Mouse (Mus musculus) adrenal gland, postnatal 36 days (tissue): ENCODE measurements around the gene Xrra1. TPM values are rescaled to one million over a fixed set of nuclear protein-coding genes. Genes with fewer than 3 reads are reported as not detected.
"Not testable (repeated sequence)": the region's sequence is repeated elsewhere in the genome, so short reads cannot be mapped to it uniquely, and the experiment has no call there.

ENCODE experiments used
- DNase-seq, 2 experiments: peaks; one replicate each; pipeline ENCODE4 v3.0.0; 2021; ENCODE audit warnings: mixed read lengths in 1 of 2
- long read RNA-seq, 2 experiments: library from polyadenylated mRNA; stranded (forward); transcript quantifications; one replicate each; pipeline ENCODE4 v2.0.0; 2021; ENCODE audit warnings: borderline sequencing depth in 2 of 2
- total RNA-seq, 2 experiments: library from RNA; stranded (reverse); gene quantifications; 2 replicates each; pipeline ENCODE4 v1.2.3; 2021

Gene Xrra1
- 1 to 10 TPM in 1 of 2 experiments, under 1 TPM in 1; 0.33 to 5.5 TPM for total RNA-seq
- long read RNA-seq, experiment 1, partial matches to known transcripts, result 9 of 17 reads
- long read RNA-seq, experiment 1, other reads (novel, unspliced or antisense), result 8 of 17 reads
- long read RNA-seq, experiment 2, partial matches to known transcripts, result 2 of 2 reads
- long read RNA-seq, experiment 2, other reads (novel, unspliced or antisense), result 0 of 2 reads

DNA sequence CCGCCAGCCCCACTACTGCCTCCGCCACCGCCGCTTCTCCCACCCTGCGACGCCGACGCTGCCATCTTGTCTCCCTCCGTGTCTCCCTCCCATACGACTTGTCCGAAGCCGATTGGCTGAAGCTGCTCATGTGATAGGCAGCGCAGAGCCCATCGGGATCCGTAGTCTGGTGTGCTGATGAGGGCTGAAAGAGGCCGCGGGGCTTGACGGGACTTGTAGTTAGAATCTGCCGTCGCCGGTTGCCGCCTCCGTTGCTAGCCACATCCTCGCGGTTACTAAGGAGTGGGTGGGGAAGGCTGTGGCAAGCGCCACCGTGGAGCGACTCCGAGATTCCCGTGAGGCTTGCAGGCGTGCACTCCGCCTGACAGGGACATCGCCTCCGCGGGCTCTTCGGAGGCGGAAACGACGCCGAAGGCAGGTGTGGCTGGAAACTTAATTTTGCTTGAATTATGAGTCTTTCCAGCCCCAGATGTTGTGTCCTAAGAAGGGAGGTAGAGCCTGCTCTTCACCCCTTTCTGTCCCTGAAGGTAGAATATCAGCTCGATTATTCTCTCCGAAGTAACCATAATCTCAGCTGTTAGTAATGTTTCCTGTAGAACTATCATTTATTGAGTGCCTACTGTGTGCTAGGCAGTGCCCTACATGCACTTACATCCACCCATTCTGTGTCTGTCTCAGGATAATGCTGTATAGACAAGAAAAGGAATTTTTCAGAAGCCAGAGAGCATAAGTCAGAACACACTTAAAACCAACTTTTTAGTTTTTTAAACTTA lies at the start of gene Xrra1:
Gene Xrra1, plus strand, starts transcription at position 304 of the 773 bp plus-strand sequence.
- peak; percentile 97 to 98 for DNase-seq

DNA sequence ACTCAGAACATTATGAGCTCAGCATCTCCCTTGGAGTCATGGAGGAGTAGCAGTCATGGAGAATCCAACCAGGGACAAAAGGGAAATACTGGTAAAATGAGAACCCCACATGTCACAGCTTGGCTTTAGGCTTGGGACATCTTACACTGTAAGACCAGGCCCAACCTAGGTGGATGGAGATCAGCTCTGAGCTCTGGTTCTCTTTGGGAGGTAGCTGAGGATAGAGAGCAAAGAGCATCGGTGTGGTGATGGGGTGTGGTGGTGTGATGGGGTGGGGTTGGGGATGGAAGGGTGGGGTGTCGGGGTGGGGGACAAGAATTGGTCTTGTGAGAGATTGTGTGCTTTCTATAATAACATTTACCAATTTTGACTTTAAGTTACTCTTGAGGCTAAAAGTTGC lies 48.1 kb upstream of the Xrra1 start:
- DNase-seq, result no peak

DNA sequence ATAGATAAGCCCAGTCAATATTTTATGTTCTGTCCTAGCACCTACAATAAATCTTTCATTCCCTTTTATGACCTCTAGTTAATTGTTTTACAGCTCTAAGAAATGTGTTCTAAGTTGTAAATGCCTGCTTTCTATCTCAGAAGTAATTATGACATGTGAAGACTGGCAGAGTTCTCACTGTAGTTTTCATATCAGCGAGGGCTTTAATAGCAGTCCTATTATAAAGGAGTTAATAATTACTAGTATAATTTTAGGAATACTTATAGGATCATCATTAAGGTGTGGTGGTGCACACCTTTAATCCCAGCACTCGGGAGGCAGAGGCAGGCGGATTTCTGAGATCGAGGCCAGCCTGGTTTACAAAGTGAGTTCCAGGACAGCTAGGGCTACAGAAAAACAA lies 47.3 kb upstream of the Xrra1 start:
- no peak for DNase-seq

DNA sequence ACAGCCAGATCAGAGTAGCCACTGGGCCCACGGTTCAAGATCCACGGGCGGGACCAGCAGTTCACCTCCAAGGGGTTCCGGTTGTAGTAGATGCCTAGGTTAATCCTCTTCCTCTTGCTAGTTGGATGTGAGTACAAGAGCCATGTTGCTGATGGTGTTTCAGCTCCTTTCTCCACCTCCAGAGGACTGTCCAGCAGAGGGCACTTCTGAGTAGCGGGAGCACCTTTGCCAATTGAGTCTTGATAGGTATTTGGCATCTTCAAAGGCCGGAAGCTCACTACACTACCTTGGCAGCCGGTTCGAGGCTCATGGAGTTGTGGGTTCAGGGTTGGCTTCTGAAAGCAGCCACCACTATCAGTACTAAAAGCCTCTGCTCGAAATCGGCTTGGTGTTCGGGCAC lies 45.5 kb upstream of the Xrra1 start:
- peak; percentile 67 to 68 for DNase-seq

DNA sequence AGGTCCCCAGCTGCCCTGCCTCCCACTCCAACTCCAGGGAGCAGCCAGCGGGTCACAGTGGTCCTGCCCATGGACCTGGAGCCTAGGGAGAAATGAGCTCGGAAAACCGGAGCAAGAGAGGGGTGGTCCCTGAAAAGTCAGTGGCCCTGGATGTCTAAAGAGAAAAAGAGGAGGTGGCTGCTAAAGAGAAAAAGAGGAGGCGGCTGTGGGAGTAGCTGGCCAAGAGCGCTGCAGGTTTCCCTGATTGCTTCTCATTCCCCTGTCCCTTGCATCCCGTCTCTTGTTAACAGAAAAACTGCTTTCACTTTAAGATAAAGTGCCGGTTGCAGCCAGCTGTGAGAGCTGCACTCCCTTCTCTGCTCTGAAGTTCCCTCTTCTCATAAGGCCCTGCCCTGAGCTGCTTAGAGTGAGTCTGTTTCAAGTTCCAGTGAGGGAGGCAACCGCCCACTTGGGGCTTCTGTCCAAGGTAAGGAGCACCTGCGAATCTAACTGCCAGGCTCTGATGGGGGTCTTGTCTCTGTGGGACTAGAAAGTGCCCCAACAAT lies 40.7 kb upstream of the Xrra1 start:
- not testable (repeated sequence) for DNase-seq

DNA sequence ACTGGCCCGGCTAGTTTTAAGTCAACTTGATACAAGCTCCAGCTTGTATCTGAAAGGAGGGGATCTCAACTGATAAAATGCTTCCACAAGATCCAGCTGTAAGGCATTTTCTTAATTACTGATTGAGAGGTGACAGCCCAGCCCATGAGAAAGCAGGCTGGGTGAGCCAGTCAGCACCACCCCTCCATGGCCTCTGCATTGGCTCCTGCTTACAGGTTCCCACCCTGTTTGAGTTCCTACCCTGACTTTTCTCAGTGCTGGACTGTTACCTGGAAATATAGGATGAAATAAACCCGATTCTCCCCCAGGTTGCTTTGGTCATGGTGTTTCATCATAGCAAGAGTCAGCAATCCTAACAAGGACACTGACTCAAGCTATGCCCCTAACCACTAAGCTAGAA lies 37.0 kb upstream of the Xrra1 start:
- no peak for DNase-seq

DNA sequence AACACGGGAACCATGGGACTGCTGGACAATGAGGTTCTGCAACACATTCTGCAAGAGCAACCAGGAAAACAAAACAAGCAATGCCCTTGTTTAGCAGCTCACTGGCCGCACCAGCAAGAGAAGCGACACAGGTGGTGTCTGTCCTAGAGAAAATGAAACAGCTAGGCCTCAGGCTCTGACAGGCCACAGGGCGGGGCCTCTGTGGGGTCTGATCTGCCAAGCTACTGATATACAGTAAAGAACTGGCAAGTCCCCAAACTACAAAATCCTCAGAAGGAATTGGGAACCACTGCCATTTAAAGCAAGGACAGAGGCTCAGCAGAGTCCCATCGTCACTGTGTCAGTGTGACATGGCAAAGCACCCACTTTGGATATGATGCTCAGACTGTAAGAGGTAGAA lies 36.5 kb upstream of the Xrra1 start:
- no peak for DNase-seq

DNA sequence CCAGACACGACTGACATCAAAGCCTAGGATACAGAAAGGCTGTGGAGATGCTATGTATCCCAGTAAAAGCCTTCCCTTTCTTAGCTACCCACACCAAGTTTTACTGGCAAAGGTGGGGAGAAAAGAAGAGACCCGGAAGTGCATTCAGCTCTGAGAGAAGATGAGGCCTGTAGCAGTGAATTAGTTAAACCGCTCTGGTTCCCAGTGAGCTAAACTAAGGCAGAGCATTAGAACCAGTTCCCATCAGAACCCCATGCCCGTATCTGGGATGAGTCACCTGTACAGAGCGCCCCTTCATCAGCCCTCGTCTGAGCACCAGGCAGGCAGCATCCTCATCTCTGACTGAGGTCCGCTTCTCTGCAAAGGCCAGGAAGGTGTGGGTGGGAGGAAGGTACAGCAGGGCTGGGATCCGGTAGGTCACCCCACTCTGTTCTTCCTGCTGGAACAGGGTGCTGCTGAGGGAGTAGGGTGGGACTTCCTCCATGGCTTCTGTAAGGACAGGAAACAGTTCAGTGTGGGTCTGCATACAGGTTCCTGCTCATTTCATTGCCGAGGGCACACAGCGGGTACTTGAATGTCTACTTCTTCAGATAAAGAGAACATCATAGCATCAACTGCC lies 35.8 kb upstream of the Xrra1 start:
- DNase-seq, result no peak

DNA sequence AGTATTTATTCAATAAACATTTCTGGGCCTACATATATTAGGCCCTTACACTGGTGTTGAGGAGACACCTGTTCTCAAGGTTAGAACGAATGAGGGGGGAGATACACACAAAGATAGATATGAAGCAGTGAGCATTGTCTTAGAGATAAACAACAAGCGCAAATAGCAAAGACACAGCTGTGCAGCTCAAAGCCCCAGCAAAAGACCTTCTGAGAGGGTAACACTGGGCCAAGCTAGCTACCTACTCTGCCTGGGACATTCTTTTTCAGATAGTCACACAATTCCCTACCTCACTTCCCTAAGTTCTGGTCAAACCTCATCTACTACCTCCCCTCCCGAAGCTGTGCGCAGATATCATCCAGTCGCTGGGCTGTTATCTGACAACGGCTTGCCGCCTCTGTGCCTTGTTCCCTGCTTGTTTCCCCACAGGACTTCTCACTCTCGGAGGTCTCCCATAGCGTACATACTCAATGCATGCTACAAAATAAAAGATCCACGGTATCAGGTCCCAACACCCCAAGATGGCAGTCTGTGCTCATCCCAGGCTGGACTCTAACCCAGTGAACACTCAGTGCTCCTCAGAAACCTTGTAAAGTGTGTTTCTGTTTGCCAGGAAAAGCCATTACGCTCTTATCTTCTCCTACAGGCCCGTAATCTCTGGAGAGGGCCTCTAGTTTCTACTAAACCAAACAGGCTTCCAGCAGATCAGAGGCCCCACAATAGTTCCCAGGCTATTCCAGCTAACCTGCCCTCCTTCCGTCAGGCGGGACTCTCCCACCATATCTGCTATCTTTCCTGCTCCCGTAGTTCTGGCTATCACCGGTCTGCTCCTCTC lies 34.0 kb upstream of the Xrra1 start:
- DNase-seq, result no peak

DNA sequence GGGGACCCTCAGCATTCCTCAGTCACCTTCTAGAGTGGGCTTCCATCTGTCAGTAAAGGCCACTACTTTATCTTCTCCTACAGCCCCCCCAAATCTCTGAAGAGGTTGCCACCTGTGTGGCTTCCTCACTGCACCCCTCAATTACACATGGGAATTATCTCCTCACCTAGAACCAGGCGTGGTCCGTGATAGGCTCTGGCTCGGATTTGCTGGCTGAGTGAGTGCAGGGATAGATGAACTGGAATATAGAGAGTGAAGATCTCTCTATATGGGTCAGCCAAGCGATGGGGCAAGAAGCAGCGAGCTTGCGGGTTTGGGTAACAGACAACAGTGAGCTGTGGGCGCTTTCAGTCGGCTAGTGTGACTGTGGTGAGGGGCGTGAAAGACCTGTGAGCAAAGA lies 33.4 kb upstream of the Xrra1 start:
- no peak for DNase-seq

DNA sequence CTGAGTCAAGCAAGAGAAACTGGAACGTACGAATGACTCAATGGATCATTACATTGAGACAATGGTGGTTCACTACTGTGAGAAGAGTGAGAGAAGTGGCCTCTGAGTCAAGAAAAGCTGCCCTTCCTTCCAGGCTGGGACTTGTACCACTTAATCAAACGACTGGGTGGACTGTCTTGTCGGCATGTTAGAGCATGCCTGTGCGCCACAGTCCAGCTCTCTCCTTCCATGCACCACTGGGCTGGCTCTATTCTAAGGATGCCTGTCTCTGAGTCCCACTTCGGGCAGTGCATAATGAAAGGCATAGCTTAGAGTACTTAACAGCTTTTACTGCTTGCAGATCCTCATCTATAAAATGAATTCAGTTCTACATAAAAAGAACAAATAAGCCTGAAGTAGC lies 32.8 kb upstream of the Xrra1 start:
- no peak for DNase-seq

DNA sequence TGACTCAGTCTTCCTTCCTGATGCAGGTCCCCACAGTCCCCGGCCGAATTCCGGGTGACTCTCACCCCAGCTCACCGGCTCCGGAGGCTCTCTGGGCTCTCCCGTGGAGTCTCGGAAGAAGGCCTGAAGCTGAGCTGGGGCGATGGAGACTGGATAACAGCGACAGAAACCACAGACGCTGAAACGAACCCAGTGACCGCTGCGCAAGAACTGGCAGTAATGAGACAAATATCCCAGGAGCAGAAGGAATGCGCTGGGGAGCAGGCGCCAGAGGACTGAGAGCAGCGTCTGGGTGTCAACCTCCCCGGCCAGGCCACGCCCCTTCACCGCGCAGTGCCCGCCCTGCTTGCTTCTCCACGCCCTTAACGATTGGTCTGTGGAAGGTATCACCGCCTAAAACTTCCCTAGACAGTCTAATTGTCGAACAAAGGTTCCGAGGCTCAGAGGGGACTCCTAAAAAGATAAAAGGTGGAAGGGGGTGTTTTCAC lies 30.8 kb upstream of the Xrra1 start, which contains the start of gene Neu3:
Gene Neu3, minus strand, starts transcription at position 335 of the 488 bp plus-strand sequence.
- DNase-seq, result peak; percentile 95 to 98

DNA sequence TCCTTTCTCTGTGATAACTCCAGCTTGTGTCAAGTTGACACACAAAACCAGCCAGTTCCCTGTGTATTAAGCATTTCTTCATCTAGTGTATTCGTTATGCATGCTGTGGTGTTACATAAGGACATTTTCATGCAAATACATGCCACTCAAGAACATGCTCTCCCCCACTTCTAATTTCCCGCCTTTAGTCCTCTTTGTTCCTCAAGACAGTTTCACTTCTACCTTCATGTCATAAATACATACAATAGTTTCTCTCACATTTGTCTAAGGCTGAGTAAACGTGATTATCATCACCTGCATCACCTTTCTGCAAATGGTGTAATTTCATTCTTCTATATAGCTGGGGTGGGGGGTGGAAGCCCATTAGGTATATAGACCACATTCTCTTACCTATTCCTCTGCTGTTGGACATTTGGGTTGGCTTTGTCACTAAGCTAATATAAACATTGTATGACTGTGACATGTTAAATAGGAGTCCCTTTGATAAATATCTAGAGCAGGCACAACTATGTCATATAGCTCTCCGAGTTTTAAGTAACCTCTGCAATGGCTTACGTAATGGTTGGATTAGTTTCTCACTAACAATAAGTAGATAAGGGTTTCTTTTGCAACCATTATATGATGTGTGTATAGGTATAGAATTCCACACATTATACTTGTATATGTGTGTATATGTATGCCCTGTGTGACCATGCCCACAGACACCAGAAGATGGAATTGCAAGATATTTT lies 25.6 kb upstream of the Xrra1 start:
- DNase-seq, result no peak

DNA sequence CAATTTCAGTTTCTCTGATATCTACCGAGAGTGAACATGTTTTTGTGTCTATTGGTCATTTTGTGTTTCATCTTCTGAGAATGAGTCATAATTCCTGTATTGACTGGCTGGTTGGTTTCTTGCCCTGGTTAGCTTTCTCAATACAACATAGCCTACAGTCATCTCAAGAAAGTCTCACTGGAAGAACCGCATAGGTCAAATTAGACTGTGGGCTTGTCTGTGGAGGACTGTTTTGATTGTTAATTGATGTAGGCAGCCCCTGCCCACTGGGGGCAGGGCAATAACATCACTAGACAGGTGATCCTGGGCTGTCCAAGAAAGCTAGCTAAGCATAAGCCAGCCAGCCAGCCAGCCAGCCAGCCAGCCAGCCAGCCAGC lies 25.1 kb upstream of the Xrra1 start:
- DNase-seq, result no peak

DNA sequence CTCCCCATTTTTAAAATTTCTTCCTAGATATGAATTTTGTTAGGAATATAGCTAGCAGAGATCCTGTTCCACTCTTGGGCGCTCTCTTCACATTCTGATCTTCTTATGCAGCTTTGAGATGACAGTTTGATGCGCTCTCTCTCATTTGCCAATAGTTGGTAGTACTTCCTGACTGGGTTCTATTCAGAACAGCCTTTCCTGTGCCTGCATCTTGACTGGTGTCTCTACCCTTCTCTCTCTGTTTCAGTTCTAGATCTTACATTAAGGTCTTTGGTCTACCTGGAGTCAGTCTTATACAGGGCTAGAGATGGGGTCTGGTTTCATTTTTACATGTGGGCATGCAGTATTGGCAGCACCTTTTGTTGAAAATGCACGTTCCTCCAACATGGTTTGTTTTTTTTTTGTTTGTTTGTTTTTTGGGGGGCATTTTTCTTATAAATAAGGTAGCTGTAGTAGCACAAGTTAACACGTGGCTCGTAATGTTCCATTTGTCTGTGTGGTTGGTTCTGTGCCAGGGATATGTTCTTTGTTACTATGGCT lies 24.5 kb upstream of the Xrra1 start:
- DNase-seq, result no peak

DNA sequence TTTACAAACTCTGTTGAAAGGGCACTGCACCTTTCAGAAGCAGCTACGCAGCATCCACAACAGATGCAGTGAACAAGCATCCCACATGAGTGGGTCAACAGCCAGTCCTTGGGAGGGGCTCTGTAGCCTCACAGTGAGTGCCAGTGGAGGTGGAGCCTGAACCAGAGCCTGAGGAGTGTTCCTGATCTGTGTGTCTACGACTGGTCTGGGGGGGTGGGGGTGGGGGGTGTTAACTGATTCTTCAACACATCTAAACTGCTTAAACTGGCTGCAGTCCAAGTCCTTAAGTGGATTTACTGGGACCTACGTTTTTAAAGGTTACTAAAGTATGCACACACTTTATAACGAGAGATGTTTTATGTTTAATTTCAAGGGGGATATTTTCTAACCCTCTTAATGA lies 22.1 kb upstream of the Xrra1 start:
- no peak for DNase-seq

DNA sequence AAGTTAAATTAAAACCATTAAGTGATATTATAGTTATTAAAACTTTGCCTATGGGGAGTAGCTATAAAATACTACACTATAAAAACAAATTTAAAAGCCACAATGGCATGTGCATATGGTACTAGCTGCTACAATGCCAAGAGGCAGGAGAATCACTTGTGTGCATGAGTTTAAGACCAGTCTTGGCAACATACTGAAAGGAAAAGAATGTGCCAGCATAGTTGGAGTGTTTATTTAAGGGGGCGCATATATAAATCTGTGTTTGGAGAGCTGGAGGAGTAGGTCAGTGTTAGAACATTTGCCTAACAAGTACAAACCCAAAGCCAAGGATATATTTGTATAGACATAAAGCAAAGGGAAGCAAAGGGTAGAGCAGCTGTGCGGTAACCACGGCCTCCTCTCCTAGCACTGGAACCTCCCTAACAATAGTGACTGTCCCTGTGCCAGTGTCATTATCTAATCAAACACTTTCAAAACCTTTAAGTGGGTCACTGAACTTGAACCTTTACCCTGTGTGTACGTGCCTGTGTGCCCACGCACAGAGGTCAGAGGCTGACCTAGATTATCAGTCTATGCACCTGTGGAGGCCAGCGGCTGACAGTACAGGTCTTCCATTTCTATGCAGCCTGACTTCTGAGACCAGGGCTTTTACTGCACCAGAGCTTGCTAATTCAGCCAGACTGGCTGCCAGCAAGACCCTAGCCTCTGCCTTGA lies 21.4 kb upstream of the Xrra1 start:
- no peak for DNase-seq

DNA sequence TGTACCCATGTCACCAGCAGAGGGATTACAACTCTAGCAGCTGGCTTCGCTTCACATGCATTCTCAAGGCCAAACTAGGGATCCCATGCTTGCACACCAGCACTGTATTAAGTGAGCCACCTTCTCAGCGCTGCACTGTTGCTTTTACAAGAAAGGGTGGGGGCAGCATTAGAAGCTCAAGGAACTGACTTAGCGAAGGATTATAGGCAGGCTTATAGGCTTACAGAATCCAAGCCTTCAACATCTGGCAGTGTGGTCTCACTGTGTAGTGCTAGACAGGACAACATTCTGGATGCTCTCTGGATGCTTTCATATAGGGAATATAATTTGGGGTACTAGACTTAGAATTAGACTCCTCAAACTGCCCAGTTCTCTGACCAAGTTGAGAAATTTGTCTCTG lies 20.7 kb upstream of the Xrra1 start:
- no peak for DNase-seq

DNA sequence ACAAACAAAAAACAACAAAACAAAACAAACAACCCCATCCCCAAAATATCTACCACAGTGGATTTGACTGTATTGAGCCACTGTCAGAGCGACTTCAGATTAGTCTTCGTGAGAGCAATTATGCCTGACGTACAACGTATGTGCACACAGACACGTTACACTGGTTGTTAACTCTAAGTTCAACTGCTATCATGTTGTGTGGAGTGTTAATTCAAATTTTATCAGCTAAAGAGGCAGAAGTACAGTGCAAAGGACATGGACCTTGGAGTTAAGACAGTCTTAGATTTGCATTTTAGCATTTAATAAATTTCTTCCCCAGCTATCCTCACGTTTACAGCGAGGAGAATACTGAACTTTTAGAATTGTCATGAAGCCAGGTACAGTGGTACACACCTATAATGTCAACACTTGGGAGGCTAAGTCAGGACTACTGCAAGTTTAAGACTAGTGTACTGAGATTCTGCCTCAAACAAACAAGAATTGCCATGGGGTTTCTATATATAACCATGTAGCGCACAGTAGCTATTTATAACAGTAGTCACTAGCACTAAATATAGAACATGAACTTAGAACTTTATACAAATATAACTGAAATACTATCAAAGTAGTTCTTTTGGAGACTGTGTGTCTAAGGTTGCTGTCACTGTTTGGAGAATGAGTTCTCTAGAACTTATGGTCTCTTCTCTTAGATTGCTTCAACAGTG lies 13.2 kb upstream of the Xrra1 start:
- DNase-seq, result no peak

DNA sequence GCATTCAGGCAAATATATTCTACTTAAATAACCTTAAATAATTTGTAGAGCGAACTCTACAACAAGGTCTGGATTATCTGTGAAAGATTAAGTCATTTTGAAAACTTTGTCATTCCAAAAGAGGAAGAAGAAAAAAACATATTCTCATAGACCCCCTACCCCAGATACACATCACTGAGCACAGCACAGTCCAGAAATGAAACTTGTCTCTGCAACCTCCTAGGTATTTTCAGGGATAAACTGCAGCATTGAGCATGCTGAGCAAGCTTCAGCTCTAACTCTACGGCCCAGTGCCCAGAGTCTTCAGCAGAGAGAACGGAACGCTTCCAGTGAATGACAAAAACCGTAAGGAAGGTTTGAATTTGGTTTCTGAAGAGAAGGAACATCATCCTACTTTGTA lies 8.4 kb upstream of the Xrra1 start:
- DNase-seq, result no peak
